Mouse (Mus musculus): ENCODE data around the gene Idua.

Gene Idua

DNA sequence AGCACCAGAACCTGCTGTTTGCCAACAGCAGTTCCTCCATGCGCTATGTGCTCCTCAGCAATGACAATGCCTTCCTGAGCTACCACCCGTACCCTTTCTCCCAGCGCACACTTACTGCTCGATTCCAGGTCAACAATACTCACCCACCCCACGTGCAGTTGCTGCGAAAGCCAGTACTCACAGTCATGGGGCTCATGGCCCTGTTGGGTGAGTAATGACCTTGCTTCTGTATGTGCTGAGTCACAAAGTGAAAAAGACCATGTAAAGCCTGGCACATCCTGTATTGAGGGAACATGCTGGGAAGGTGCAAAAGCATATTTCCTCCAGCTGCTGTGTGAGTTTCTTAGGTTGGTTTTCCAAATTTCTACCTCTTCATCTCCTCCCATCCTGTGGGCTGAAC is 20.7 kb downstream of the Idua start:
- no peak for DNase-seq (ENCODE audit: low read depth)

DNA sequence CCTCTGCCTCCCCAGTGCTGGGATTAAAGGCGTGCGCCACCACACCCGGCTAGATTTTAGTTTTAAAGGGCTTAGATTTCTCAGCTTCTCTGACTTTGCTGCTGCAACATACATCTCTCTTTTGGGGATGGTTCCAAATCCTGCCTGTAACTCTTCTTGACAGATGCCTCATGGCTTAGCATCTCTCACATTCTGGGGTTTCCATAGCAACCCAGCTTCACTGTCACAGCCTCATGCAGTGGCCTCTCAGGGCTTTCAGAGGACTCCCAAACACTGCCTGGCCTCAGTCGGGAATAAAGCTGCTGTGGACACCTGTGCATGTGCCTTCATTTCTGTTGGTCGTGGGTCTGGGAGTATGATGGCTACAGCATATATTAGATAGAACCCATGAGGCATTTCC is 29.0 kb downstream of the Idua start:
- DNase-seq (ENCODE audit: low read depth) = no peak

DNA sequence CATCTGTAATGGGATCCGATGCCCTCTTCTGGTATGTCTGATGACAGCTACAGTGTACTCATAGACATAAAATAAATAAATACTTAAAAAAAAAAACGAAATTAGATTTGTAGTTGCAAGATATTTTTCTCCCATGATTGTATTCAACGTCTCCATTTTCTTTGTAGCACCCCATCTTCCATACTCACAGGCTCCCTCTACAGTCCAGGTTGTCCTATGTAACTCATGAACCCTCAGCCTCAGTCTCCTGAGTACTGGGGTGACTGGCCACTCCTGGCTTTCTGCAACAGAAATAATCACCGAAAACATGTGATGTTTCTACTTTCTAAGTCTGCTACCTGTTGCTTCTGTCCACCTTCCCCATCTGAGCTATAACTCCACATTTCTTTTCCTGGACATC is 31.0 kb downstream of the Idua start:
- no peak for DNase-seq (ENCODE audit: low read depth)

DNA sequence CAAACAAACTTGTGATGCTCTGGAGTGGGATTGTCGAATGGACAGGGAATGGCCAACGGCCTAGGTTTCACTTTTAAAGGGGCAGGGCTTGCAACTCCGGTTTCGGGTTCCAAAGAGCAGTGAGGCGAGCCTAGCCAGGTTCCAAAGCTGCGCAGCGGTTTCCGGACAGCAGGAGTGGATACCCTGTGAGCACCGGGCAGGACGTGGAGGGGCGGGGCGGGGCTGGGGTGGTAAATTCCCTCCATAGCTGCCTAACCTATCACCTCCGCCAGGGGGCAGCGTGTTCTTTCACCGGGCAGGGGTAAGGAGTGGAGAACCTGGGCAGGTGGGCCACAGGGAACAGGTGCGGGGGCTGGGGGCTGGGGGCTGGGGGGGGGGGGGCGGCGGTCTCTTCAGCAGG is 32.1 kb downstream of the Idua start, which contains the start of gene Fgfrl1:
Gene Fgfrl1 (plus strand): TSS at position 112 of the 400 bp plus-strand sequence.
- peak; percentile 61 for DNase-seq (ENCODE audit: low read depth)

DNA sequence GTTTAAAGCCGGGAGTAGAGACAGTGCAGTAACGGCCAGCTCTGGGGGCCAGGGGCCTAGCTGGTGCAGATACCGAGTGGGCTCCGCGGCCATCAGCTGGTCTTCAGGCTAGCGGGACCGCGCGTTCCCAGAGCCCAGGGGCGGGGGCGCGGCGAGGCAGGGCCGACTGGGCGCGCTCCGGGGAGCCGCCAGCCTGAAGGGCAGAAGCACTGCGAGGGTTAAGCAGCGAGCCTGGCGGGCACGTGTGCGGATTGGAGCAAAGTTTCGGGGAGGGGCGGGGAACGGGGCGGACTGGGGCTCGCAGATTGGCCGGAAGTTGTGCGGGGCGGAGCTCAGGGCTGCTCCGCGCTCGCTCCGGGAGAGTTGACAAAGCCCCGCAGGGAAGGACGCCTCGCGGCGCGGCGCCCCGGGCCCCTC is 33.7 kb downstream of the Idua start:
- peak; percentile 83 for DNase-seq (ENCODE audit: low read depth)

GRCm38 (mm10) chr5:108694352-108695261 is 34.5 kb downstream of the Idua start:
- peak; percentile 36 for DNase-seq (ENCODE audit: low read depth)

GRCm38 (mm10) chr5:108695861-108696260 is 35.7 kb downstream of the Idua start:
- no peak for DNase-seq (ENCODE audit: low read depth)

DNA sequence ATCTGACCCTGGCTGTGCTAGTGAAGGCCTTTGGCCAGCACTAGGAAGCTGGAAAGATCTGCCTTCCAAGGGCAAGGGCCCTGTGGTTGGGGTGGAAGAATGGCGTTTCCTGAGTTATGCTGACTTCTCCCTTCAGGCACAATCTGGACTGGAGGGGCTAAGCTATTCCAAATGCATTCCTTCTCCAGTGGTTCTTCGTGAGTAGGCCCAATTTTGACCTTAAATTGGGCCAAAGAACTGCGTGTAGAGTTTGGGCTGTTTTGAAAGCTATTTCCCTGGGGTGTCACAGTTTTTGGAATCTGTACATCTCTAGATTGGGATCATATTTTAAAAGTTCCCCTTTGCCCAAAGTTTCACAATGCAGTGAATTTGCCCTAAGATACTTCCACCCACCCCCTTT is 36.4 kb downstream of the Idua start:
- no peak for DNase-seq (ENCODE audit: low read depth)

GRCm38 (mm10) chr5:108697341-108697753 is 37.2 kb downstream of the Idua start:
- no peak for DNase-seq (ENCODE audit: low read depth)

- no peak for DNase-seq (ENCODE audit: low read depth)
Measured at GRCm38 (mm10) chr5:108700346-108700745, 40.2 kb downstream of the Idua start.

- DNase-seq (ENCODE audit: low read depth) = no peak
Measured at GRCm38 (mm10) chr5:108701341-108702021, 41.4 kb downstream of the Idua start.

- no peak for DNase-seq (ENCODE audit: low read depth)
Measured at GRCm38 (mm10) chr5:108703754-108704626, 43.9 kb downstream of the Idua start.

DNA sequence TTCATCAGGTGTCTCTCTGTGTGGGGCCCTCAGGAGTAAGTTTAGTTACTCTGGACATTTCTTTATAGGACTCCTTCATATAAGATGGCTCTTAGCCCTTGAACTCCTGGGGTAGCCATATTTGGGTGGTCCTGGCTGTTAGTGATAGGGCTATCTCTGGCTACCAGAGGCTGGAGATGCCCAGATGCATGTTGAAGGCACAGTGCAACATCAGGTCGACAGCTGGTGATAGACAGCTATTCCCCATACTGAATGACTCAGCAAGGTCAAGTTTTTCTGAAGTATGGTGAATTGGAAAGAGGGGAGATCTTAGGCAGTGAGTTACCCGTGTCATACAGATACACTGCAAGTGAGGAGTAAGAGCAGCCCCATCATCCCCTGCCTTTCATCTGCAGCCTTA is 47.6 kb downstream of the Idua start:
- DNase-seq (ENCODE audit: low read depth) = no peak

GRCm38 (mm10) chr5:108708419-108708818 is 48.3 kb downstream of the Idua start:
- DNase-seq (ENCODE audit: low read depth) = no peak

DNA sequence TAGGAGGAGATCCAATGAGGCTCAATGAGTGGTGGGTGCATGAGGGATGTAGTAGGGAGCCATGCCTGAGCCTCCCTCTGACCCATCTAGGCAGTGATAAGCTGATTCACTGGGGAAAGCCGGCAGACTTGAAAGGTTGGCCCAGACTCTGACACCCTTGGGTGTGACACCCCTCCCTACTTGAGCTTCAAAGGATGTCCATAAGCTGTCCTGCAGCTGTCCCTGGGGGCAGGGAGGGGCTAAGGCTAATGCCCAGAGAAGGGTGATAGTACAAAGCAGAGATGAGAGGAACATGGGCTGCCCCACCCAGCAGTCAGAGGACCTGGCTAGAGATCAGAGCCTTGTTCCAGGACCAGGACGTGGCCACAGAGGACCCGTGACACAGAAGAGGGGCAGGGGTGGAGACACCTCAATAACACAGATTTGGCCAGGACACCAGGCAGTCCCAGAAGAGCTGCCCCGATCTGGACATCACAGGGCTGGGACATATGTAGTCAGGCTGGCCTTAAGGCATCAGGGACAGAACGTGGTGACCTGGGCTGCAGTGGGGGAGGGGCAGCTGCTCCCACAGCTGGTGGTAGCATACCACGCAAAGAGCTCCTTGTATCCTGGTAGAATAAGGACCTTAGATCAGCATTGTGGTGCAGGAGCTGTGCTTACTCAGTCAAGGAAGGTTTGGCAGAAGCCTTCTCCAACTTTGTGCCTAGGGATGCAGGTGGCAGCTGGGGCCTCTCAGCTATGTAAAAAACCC is 49.0 kb downstream of the Idua start:
- DNase-seq (ENCODE audit: low read depth) = no peak

- DNase-seq (ENCODE audit: low read depth) = no peak
Measured at GRCm38 (mm10) chr5:108711968-108712367, 51.8 kb downstream of the Idua start.

GRCm38 (mm10) chr5:108713096-108713495 is 53.0 kb downstream of the Idua start:
- no peak for DNase-seq (ENCODE audit: low read depth)

GRCm38 (mm10) chr5:108713691-108714090 is 53.6 kb downstream of the Idua start:
- DNase-seq (ENCODE audit: low read depth) = no peak

GRCm38 (mm10) chr5:108714149-108714548 is 54.0 kb downstream of the Idua start:
- no peak for DNase-seq (ENCODE audit: low read depth)

DNA sequence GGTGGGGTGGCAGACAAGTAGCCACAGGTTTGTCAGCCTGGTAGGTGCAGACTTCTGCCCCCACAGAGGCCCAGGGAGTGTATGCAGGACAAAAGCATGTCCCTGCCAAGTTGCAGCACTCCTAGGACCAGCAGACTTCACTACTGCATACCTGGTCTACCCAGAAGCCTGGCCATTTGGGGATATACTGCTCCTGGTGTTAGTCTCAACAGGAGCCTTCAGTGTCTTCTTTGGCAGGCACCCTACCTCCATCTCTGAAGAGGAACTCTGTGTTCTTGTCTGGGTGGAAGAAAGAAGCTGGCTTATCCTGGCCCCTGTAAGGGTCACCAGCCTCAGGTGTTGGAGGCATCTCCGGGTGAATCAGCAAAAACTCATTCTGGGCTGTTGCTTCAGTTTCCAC is 55.8 kb downstream of the Idua start:
- DNase-seq (ENCODE audit: low read depth) = no peak

DNA sequence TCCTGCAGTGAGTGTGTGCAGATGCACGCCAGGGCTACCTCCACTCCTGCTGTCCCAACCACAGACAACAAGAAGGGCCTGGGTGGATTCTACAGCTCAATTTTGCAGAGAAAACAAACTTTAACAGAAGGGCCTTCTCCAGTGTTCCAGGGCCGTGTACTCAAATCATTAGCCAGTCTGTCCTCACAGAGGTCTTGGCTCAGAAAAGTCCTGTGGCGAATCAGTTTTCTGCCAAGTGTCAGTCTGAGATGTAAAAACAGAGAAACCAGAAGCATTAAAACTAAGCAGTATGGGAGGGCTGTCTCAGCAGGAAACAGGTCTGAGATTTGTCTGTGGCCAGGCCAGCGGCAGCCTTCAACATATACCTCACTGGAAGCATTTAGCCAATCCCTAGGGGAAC is 57.9 kb downstream of the Idua start:
- no peak for DNase-seq (ENCODE audit: low read depth)

DNA sequence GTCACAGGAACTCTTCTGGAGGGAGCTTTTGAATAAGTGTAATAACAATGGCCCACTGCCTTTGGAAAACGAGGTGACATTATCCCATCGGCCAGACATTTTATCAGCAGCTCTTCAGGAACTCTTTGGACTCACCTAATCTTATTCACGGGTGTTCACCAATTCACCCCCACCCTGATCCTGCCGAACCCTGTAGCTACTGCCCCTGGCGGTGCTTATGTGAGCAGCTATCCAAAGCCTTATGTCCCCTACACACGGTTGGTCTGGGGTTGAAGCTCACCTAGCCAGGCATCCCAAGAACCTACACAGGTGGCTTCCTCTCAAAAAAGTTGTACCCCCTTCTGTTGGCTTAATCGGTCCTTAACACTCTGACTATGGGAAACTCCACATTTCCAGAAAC is 59.6 kb downstream of the Idua start:
- DNase-seq (ENCODE audit: low read depth) = no peak
